Mouse (Mus musculus) megakaryocyte progenitor cell, adult 5-6 weeks (primary cell): ENCODE data around the gene Kantr. TPM values are rescaled to one million over a fixed set of nuclear protein-coding genes. Genes with fewer than 3 reads are reported as not detected.
"Not testable (repeated sequence)": the region's sequence is repeated elsewhere in the genome, so short reads cannot be mapped to it uniquely, and the experiment has no call there.

Experiments
- ATAC-seq: replicated peaks from 2 replicates; pipeline ENCODE4 v1.8.0; 2016; ENCODE audit warnings: mild to moderate bottlenecking, moderate TSS enrichment, inconsistent platforms; ENCODE audit not compliant: poor library complexity
- total RNA-seq, 2 experiments: library from RNA; stranded (forward) in 1 of 2; stranded (reverse) in 1 of 2; fragments of 157-497, 149-512 nt in 1 of 2; fragments of 200-1000 nt in 1 of 2; gene quantifications; 2 replicates each; pipeline versions ENCODE4 v1.2.3 to v1.2.4; 2015 to 2017

The Kantr gene
- total RNA-seq (2015): 14.4 and 24.0 TPM in 2 replicates
- total RNA-seq (2017): 6.2 and 6.4 TPM in 2 replicates

DNA sequence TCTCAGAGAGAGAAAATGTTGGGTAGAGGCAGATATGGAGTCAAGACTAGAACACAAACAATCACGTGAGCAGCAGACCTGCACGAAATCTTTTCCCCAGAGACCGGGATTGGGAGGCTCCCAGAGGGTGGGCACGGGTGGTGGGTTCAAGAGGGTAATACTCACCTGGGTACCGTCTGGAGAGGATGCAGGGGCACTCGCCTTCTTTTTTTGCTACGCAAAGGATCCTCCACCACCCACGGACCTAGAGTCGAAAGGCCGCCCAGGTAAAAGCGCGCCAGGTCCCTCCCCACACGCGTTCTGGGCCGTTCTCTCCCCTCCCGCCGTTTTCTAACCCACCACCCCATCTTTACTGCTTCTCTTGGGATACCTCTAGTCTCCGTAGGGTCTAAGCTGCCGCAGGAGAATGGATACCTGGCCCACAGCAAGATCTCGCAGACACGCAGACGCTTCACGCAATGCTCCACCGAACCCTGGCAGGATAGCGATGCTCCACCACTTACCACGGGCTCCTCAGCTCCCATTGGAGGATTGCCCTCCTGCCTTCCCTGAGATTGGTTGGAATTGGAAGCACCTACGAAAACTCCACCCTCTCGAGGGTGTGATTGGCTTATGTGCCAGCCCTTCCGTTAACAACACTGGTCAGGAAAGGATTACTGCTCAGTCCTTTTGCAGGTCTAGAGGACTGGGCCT lies at the start of gene Kantr:
Gene Kantr (minus strand): TSS at position 500 of the 693 bp plus-strand sequence.
- ATAC-seq: peak; percentile 99

GRCm38 (mm10) chrX:152368397-152369273 lies 41.3 kb upstream of the Kantr start, which contains the start of gene Gpr173:
Gpr173 (minus strand) TSS chrX:152368704.
- no peak for ATAC-seq

GRCm38 (mm10) chrX:152368054-152368396 lies 40.7 kb upstream of the Kantr start:
- ATAC-seq: no peak

DNA sequence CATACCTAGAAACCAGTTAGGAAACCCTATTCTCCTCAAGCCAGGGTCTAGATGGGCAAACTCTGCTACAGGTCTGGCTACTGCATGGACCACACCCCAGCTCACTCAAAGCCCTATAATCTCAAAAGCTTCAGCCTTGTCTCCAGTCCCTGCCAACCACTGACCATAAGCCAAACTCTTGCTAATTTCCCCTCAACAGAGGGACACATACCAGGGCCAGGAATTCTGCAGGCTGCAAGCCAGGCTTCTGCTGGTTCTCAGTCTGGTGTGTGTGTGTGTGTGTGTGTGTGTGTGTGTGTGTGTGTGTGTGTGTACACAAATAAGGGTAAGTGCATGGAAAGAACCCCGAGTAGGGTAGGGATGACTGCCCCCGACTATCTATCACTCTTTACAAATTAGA lies 39.1 kb upstream of the Kantr start:
- ATAC-seq: no peak

DNA sequence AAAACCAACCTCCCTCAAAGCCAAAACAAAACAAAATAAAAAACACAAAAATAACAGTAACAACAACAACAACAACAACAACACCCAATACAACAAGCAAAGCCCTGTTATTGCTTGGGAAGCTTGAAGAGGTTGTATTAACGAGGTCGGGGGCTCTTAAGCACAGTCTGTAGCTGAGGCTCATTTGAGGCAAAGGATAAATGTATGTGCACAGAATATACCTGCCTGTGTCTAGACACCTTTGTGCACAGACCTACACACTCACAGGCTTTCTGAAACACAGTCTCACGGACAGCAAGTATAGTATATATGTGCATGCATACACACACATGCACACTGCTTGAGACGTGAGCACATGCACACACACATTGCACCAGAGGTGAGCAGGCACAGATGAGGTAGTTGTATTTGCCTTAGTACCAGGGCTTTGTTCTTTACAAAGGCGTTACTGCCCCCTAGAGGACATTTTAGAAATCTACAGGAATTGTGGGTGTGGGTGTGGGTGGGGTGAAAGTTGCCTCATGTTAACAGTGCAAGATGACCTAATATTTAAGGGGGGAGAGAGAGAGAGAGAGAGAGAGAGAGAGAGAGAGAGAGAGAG lies 25.4 kb upstream of the Kantr start:
- ATAC-seq: peak; percentile 99

GRCm38 (mm10) chrX:152347041-152347440 lies 19.7 kb upstream of the Kantr start:
- ATAC-seq: no peak

DNA sequence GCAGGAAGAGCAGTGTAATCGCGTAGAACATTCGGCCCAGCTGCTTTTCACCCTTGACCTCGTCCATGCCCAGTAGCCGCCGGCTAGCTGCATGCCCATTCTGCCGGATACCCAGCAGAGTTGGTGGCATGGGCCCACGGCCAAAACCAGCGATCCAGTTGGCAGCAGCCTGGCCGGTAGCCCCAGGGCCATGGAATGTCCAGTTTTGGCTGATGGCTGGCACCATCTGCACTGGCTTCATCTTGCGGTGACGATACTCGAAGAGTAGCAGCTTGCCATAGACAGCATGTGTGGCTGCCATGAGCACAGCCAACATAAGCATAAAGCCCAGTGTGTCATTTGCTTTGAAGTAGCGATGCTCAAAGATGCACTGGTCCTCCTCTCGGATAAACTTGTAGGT lies 19.3 kb upstream of the Kantr start:
- no peak for ATAC-seq

DNA sequence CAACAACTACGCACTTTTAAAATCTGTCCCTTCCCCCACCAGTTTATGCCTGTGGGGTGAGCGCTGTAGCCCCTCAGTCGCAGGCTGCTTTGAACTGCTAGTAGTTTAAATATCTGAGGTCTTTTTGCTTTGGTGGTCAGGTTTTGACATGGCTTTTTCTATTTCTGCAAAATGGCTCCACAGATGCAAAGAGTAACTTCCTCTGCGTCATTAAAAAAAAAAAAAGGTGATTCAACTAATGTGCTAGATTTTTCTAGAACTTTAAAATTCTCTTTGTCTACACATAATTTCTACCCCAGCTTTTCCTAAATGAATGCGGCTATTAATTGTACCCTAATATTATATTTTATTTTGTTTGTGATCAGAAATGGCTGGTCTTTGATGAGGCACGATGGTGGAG lies 15.6 kb upstream of the Kantr start:
- ATAC-seq: no peak

DNA sequence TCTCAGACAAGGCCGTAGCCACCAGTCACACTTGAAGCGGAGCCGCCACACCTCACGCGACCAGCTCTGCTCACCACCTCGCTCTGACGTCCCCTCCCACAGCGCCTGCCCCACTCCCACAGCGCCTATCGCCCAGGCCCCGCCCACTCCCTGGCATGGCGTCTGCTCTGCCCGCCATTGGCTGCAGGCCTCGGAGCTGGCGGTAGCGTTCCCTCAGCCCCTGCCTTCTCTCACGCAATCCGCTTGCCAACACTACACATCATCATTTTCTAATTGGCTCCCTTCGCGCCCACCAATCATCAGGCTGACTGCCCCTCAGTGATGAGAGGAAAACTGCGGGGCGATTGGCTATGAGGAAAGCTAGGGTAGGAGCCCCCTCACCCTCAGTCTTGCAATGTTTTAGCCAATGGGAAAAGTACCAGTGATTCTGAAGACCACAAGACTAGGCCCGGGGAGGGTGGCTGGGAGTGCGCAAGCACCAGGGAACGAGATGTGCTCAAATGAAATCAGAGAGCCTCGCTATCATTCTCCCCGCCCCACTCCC lies 15.1 kb upstream of the Kantr start, which contains the start of gene Tspyl2:
Gene Tspyl2 (minus strand): TSS at position 68 of the 544 bp plus-strand sequence.
- peak; percentile 98 for ATAC-seq

GRCm38 (mm10) chrX:152341496-152341895 lies 14.2 kb upstream of the Kantr start:
- no peak for ATAC-seq

DNA sequence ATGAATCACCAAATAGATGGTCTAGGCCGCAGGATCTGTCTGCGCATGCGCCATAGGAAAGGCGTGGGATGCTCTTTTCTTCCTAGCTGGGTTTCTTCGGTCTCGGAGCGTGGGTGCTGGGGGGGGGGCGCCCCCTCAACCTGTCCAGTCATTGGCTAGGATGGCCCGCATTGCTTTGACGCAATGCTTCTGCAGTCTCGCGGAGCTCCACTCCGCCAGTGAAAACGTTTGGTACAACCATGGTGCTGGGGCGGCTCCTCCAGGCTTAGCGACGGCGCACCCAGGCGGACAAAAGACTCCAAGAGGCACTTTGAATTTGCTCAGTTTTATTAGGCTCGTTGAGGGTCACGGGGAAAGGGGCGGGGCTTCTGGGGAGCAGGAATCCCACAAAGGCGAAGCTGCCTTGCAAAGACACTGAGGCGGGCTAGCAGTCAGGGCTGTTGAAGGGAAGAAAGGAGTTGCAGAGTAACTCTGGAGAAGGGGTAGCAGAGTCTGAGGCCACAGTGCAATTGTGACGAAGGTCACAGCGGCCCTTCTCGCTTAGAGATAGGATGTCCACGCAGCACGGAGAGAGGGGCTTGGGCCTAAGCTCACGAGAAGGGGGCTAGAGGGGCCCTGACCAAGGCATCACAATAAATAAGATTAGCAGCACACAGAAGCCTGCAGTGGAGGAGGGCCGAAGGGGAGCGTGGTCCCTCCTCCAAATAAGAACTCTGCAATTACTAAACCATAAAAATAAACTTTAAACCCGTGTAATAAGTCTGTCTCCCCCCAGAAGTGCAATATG lies 9.4 kb upstream of the Kantr start:
- ATAC-seq: peak; percentile 99

GRCm38 (mm10) chrX:152336123-152336522 lies 8.8 kb upstream of the Kantr start:
- ATAC-seq: not testable (repeated sequence)

DNA sequence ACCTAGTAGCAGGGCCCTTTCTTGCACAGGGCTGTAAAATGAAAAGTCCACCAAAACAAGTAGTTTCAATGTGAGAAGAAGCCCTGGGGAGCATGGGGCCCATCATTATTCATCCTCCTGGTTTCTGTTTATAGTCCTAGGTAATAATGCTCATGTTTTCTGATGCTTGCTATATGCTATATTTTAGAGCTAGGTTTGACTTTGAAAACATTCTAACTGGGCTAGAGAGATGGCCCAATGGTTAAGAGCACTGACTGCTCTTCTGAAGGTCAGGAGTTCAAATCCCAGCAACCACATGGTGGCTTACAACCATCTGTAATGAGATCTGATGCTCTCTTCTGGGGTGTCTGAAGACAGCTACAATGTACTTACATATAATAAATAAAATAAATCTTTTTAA lies 2.1 kb upstream of the Kantr start:
- not testable (repeated sequence) for ATAC-seq

- no peak for ATAC-seq
These were observed 376 bp upstream of the Kantr start for GRCm38 (mm10) chrX:152327689-152328052.

GRCm38 (mm10) chrX:152323584-152323983 lies 3.7 kb downstream of the Kantr start:
- ATAC-seq: peak; percentile 24; the same call in 1 of the 2 replicates

GRCm38 (mm10) chrX:152322776-152323175 lies 4.5 kb downstream of the Kantr start:
- ATAC-seq: peak; percentile 49

DNA sequence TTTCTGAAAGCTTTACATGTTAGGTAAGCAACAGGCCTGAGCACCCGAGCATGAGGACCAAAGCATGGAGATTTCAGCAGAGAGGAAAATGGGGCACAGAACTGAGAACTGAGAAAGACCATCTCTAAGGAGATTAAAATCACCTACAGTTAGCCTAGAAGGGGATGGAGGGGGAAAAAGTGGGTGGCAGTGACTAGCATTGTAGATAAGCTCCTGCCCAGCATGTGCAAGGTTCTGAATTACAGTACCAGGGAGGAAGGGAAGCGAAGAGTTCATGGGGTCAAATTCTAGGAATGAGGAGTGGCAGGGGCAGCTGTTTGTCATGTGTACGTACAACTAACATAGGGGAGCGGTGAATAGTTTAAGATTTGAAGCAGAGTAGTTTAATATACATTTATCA lies 6.8 kb downstream of the Kantr start:
- no peak for ATAC-seq

- peak; percentile 88 for ATAC-seq
These were observed 19.4 kb downstream of the Kantr start for GRCm38 (mm10) chrX:152307942-152308341.

DNA sequence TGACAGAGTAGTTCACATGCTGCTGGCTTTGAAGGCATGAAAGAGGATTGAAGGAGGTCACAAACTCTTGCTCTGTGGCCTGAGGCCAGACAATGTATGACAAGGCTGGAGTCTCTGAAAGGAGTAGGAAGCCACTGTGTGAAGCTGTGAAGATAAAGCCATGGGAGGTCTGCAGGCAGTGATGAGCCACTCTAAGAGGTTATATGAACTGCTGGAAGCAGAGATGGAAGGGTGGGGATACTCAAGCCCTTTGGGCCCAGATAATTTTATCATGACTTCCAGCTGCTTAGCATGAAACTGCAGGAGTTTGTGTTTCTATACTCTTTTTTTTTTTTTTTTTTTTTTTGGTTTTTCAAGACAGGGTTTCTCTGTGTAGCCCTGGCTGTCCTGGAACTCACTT lies 19.9 kb downstream of the Kantr start:
- ATAC-seq: peak; percentile 99

- no peak for ATAC-seq
These were observed 21.1 kb downstream of the Kantr start for GRCm38 (mm10) chrX:152306224-152306623.
